Mouse (Mus musculus) kidney, adult 9 months (tissue): ENCODE results near the gene Gpr157.
A peak's percentile ranks its signal among the peaks of the same experiment; 100 is the strongest.

ENCODE experiments used
- DNase-seq: peaks from one replicate; pipeline ENCODE4 v3.0.0; 2022

Gpr157 gene

GRCm38 (mm10) chr4:150072416-150073101 lies 14.6 kb upstream of the Gpr157 start:
- DNase-seq = no peak

GRCm38 (mm10) chr4:150073102-150073473 lies 14.1 kb upstream of the Gpr157 start:
- peak; percentile 51 for DNase-seq

- DNase-seq = no peak
Measured at GRCm38 (mm10) chr4:150075350-150075749, 11.8 kb upstream of the Gpr157 start.

GRCm38 (mm10) chr4:150076147-150076546 lies 11.0 kb upstream of the Gpr157 start:
- no peak for DNase-seq

- DNase-seq = no peak
Measured at GRCm38 (mm10) chr4:150078646-150079045, 8.5 kb upstream of the Gpr157 start.

- DNase-seq = no peak
Measured at GRCm38 (mm10) chr4:150079244-150079643, 7.9 kb upstream of the Gpr157 start.

GRCm38 (mm10) chr4:150080330-150080967 lies 6.7 kb upstream of the Gpr157 start:
- DNase-seq = no peak

- DNase-seq = no peak
Measured at GRCm38 (mm10) chr4:150085366-150085765, 1.8 kb upstream of the Gpr157 start.

GRCm38 (mm10) chr4:150086841-150087160 lies 364 bp upstream of the Gpr157 start:
- DNase-seq = no peak

GRCm38 (mm10) chr4:150087890-150088530 lies 845 bp downstream of the Gpr157 start:
- no peak for DNase-seq

- peak; percentile 48 for DNase-seq
Measured at GRCm38 (mm10) chr4:150089121-150089520, 2.0 kb downstream of the Gpr157 start.

GRCm38 (mm10) chr4:150091887-150092582 lies 4.9 kb downstream of the Gpr157 start:
- no peak for DNase-seq

- no peak for DNase-seq
Measured at GRCm38 (mm10) chr4:150092583-150092902, 5.4 kb downstream of the Gpr157 start.

GRCm38 (mm10) chr4:150093560-150094462 lies 6.6 kb downstream of the Gpr157 start:
- no peak for DNase-seq

GRCm38 (mm10) chr4:150094463-150094789 lies 7.3 kb downstream of the Gpr157 start:
- no peak for DNase-seq

GRCm38 (mm10) chr4:150096309-150096708 lies 9.1 kb downstream of the Gpr157 start:
- no peak for DNase-seq

GRCm38 (mm10) chr4:150097847-150098246 lies 10.7 kb downstream of the Gpr157 start:
- no peak for DNase-seq

GRCm38 (mm10) chr4:150098880-150099279 lies 11.7 kb downstream of the Gpr157 start:
- DNase-seq = peak; percentile 87

- no peak for DNase-seq
Measured at GRCm38 (mm10) chr4:150102822-150103221, 15.7 kb downstream of the Gpr157 start.

GRCm38 (mm10) chr4:150105671-150106070 lies 18.5 kb downstream of the Gpr157 start:
- no peak for DNase-seq

- DNase-seq = no peak
Measured at GRCm38 (mm10) chr4:150106637-150107036, 19.5 kb downstream of the Gpr157 start.

GRCm38 (mm10) chr4:150109636-150110035 lies 22.5 kb downstream of the Gpr157 start:
- DNase-seq = no peak

- no peak for DNase-seq
Measured at GRCm38 (mm10) chr4:150110373-150110772, 23.2 kb downstream of the Gpr157 start.
